Mouse (Mus musculus) right cerebral cortex, postnatal 10 days (tissue): Measurements from ENCODE around the gene Cep83.

Source experiments
- DNase-seq, 2 experiments: peaks; one replicate each; pipeline ENCODE4 v3.0.0; 2021; ENCODE audit warnings: low spot score in 2 of 2

The Cep83 gene

GRCm38 (mm10) chr10:94779319-94779718 is 90.9 kb downstream of the Cep83 start:
- no peak for DNase-seq

- DNase-seq, result no peak
These were observed 92.3 kb downstream of the Cep83 start for GRCm38 (mm10) chr10:94780618-94781262.

- no peak for DNase-seq
These were observed 100.8 kb downstream of the Cep83 start for GRCm38 (mm10) chr10:94789205-94789604.

GRCm38 (mm10) chr10:94793914-94794313 is 105.5 kb downstream of the Cep83 start:
- DNase-seq, result peak in 1 of 2 experiments; percentile 10

- DNase-seq, result no peak
These were observed 106.3 kb downstream of the Cep83 start for GRCm38 (mm10) chr10:94794666-94795244.

GRCm38 (mm10) chr10:94798128-94798527 is 109.7 kb downstream of the Cep83 start:
- peak in 1 of 2 experiments; percentile 8 for DNase-seq

GRCm38 (mm10) chr10:94799485-94800239 is 111.2 kb downstream of the Cep83 start:
- no peak for DNase-seq

- DNase-seq, result no peak
These were observed 112.4 kb downstream of the Cep83 start for GRCm38 (mm10) chr10:94800677-94801354.

- DNase-seq, result peak; percentile 41 to 55
These were observed 115.8 kb downstream of the Cep83 start for GRCm38 (mm10) chr10:94804029-94804908.

GRCm38 (mm10) chr10:94804909-94805220 is 116.4 kb downstream of the Cep83 start:
- DNase-seq, result no peak

GRCm38 (mm10) chr10:94807323-94807722 is 118.9 kb downstream of the Cep83 start:
- DNase-seq, result peak in 1 of 2 experiments; percentile 20

GRCm38 (mm10) chr10:94808275-94808674 is 119.8 kb downstream of the Cep83 start:
- DNase-seq, result no peak

- no peak for DNase-seq
These were observed 121.6 kb downstream of the Cep83 start for GRCm38 (mm10) chr10:94809946-94810472.

GRCm38 (mm10) chr10:94811907-94812851 is 123.7 kb downstream of the Cep83 start:
- peak in 1 of 2 experiments; percentile 54 for DNase-seq

- no peak for DNase-seq
These were observed 129.7 kb downstream of the Cep83 start for GRCm38 (mm10) chr10:94818127-94818526.

GRCm38 (mm10) chr10:94818781-94819665 is 130.6 kb downstream of the Cep83 start:
- no peak for DNase-seq

GRCm38 (mm10) chr10:94823971-94824760 is 135.7 kb downstream of the Cep83 start:
- no peak for DNase-seq

GRCm38 (mm10) chr10:94825951-94826350 is 137.5 kb downstream of the Cep83 start:
- no peak for DNase-seq
